Mouse (Mus musculus) kidney, embryonic 14.5 days (tissue): ENCODE results near the gene Tab3. TPM values are rescaled to one million over a fixed set of nuclear protein-coding genes. Genes with fewer than 3 reads are reported as not detected.
A peak's percentile ranks its signal among the peaks of the same experiment; 100 is the strongest.

Source experiments
- ATAC-seq: fragments of 200-750 bp; cut with Nextera tagmentation; 2 replicates; pipeline ENCODE4 v1.8.0; 2017; ENCODE audit warnings: moderate number of reproducible peaks, mild to moderate bottlenecking, moderate TSS enrichment, moderate library complexity; ENCODE audit not compliant: low FRiP score, low TSS enrichment
- H3K27ac ChIP-seq: fragments of 300-500 bp; sonication (generic); 2 replicates; pipeline ENCODE4 v1.5.1; 2014; ENCODE audit warnings: low read depth, mild to moderate bottlenecking, low read length, moderate library complexity, mixed read lengths
- H3K27me3 ChIP-seq: fragments of 300-500 bp; sonication (generic); 2 replicates; pipeline ENCODE4 v1.6.1; 2014; ENCODE audit warnings: mild to moderate bottlenecking, low read length; ENCODE audit not compliant: control insufficient read depth, insufficient read depth
- H3K36me3 ChIP-seq: fragments of 300-500 bp; sonication (generic); 2 replicates; pipeline ENCODE4 v1.6.1; 2014; ENCODE audit warnings: low read length, mixed read lengths; ENCODE audit not compliant: control insufficient read depth, insufficient read depth
- H3K4me1 ChIP-seq: fragments of 300-500 bp; sonication (generic); 2 replicates; pipeline ENCODE4 v1.6.1; 2014; ENCODE audit warnings: low read length, mixed read lengths; ENCODE audit not compliant: control insufficient read depth, insufficient read depth
- H3K4me2 ChIP-seq: fragments of 300-500 bp; sonication (generic); replicated peaks from 2 replicates; pipeline ENCODE4 v1.6.1; 2014; ENCODE audit warnings: low read depth, mild to moderate bottlenecking, low read length
- H3K4me3 ChIP-seq: fragments of 300-500 bp; sonication (generic); 2 replicates; pipeline ENCODE4 v1.5.1; 2014; ENCODE audit warnings: mild to moderate bottlenecking, low read length
- H3K9ac ChIP-seq: fragments of 300-500 bp; sonication (generic); 2 replicates; pipeline ENCODE4 v1.6.1; 2014; ENCODE audit warnings: low read depth, mild to moderate bottlenecking, low read length, moderate library complexity
- H3K9me3 ChIP-seq: fragments of 300-500 bp; sonication (generic); 2 replicates; pipeline ENCODE4 v1.6.1; 2016; ENCODE audit warnings: low read length; ENCODE audit not compliant: control insufficient read depth
- WGBS: fragments of 180-500 bp; shearing (Covaris S2); extraction: QIAGEN DNeasy Blood & Tissue Kit; methylation state at CpG from one replicate; pipeline ENCODE4 v1.1.7; 2014; 5-methylcytosine and 5-hydroxymethylcytosine counted together
- polyA plus RNA-seq: library from polyadenylated mRNA; unstranded; fragments of >200 nt; fragmentation: Nextera tagmentation; extraction: Ambion mirVana; gene quantifications from 2 replicates; pipeline ENCODE4 v1.2.1, GENCODE M21; 2014

The Tab3 gene
- polyA plus RNA-seq = 4.1 and 4.3 TPM in 2 replicates

DNA sequence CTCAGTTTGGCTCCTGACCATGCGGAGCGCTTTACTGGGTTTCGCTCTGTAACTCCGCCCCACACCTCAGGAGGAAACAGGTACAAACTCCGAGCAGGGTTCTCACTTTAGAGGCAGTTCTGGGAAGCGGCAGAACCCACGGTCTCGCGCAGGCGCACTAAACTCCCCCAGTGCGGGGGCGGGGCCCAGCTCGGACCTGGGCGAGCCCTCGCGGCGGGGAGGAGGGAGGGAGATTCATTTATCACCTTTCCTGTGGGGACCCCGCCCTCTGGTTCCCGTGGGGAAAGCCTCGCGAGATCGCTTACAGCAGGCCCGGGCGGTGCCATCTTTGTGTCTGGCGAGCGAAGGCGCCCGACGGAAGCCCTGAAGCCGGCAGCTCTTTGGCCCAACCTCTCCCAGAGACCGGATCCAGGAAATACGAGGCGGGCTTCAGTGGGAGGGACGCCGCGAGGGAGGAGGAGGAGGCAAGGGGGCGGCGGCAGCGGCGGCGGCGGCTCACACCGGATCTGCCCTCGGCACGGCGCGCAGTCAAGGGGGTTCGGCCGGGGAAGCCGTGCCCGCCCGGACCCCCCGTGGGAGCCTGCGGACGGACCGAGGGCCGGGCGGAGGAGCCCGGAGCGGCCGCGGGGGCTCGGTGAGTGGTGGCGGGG lies at the start of gene Tab3:
Tab3 (plus strand) TSS at position 491 of the 650 bp plus-strand sequence.
- H3K27ac ChIP-seq = no peak within 1 kb of the TSS

GRCm38 (mm10) chrX:85525545-85525944 lies 48.3 kb upstream of the Tab3 start:
- 57% methylated on average over 1 of the region's 1 CpGs for WGBS
- H3K9ac ChIP-seq = no peak overlapping the region
- H3K27ac ChIP-seq = no peak overlapping the region
- H3K27me3 ChIP-seq = no peaks in the 10 kb centered on the region
- no peaks in the 10 kb centered on the region for H3K9me3 ChIP-seq
- no peaks in the 10 kb centered on the region for H3K36me3 ChIP-seq
- H3K4me2 ChIP-seq = no peak overlapping the region
- no peak for ATAC-seq
- no peak overlapping the region for H3K4me3 ChIP-seq
- H3K4me1 ChIP-seq = no peaks in the 10 kb centered on the region

More for the DNA sequence above, at the start of gene Tab3:
- H3K36me3 ChIP-seq = no peaks in the 10 kb centered on the region
- H3K4me2 ChIP-seq = peak within 1 kb of the TSS; percentile 50
- no peaks in the 10 kb centered on the region for H3K9me3 ChIP-seq
- no peaks in the 10 kb centered on the region for H3K4me1 ChIP-seq
- ATAC-seq = peak; percentile 99
- peak within 1 kb of the TSS; percentile 71 for H3K9ac ChIP-seq
- H3K4me3 ChIP-seq = peak within 1 kb of the TSS; percentile 57
- H3K27me3 ChIP-seq = no peaks in the 10 kb centered on the region
- WGBS = 24% methylated on average over 61 of the region's 64 CpGs

GRCm38 (mm10) chrX:85526263-85527019 lies 47.4 kb upstream of the Tab3 start:
- WGBS = 71% methylated on average over 5 of the region's 5 CpGs
- no peak for ATAC-seq
- Histone ChIP-seq H3K27ac (no peak overlapping the region), H3K9ac (no peak overlapping the region), H3K9me3 (no peaks in the 10 kb centered on the region), H3K4me3 (no peak overlapping the region), H3K36me3 (no peaks in the 10 kb centered on the region), H3K4me2 (no peak overlapping the region), H3K27me3 (no peaks in the 10 kb centered on the region), H3K4me1 (no peaks in the 10 kb centered on the region)

DNA sequence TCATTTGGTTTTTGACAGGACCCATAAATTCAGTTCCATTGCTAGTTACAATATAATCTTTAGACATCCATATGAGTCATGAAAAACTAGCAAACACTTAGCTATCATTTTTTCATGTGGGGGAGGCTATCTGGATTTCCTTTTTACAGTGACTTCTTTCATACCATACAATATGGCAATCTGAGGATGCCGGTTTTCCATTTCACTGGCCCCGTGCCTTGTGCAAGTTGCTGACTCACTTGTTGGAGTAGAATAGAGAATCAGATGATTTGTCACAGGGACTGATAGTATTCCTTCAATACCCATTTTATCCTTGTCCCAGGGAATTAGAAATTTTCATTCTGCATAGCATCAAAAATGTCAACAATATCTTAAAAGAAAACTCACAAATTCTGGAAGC lies 14.9 kb upstream of the Tab3 start:
- Histone ChIP-seq H3K4me1 (no peaks in the 10 kb centered on the region), H3K4me2 (no peak overlapping the region), H3K27me3 (0 out of 2 replicates have a peak, but pooled peaks cover 2% of the 10 kb centered on the region), H3K9ac (no peak overlapping the region), H3K27ac (no peak overlapping the region), H3K9me3 (no peaks in the 10 kb centered on the region), H3K4me3 (no peak overlapping the region), H3K36me3 (no peaks in the 10 kb centered on the region)
- no peak for ATAC-seq
- 82% methylated on average over 2 of the region's 2 CpGs for WGBS

DNA sequence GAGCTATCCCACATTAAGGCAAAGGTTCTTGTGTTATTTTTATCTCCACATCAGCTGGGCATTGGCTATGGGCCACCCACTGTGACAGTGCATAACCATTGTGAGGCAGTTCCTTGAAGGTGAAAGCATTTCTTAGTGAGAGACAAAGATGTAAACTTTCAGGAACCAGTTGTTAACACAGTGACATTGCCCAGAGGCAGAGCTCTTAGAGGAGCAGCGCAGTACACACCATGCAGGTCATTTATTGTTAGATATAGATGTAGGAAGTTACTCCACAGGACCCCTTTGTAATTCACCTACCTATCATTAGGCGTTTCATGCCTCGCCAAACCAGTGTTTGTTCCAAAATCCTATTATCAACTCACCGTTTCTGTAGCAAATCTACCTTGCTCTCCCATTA lies 7.6 kb upstream of the Tab3 start:
- H3K9ac ChIP-seq = no peak overlapping the region
- no peak overlapping the region for H3K27ac ChIP-seq
- 0 out of 2 replicates have a peak, but pooled peaks cover 2% of the 10 kb centered on the region for H3K27me3 ChIP-seq
- H3K36me3 ChIP-seq = no peaks in the 10 kb centered on the region
- 89% methylated on average over 4 of the region's 4 CpGs for WGBS
- no peak overlapping the region for H3K4me3 ChIP-seq
- no peak for ATAC-seq
- H3K4me2 ChIP-seq = no peak overlapping the region
- H3K9me3 ChIP-seq = no peaks in the 10 kb centered on the region
- no peaks in the 10 kb centered on the region for H3K4me1 ChIP-seq

DNA sequence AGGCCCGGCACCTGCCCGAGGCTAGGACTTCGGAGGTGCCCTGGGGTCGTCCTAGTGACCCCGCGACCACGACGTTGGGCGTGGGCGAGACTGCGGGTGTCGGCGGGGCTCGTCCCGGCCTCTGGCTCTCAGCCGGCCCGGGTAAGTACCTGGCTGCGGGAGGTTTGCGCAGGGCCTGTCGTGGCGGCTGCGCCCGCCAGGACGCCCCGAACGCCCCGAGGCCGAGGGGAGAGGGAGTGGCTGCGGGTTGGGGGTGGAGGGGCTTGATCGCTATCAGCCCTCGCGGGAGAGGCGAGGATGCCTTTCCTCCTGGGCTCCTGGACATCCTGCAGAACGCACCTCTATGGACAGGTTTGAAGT lies 340 bp downstream of the Tab3 start:
- no peaks in the 10 kb centered on the region for H3K4me1 ChIP-seq
- WGBS = 17% methylated on average over 26 of the region's 34 CpGs

GRCm38 (mm10) chrX:85576310-85576709 lies 2.5 kb downstream of the Tab3 start:
- no peak overlapping the region for H3K4me2 ChIP-seq
- WGBS = 51% methylated on average over 6 of the region's 6 CpGs
- no peak for ATAC-seq

More for the DNA sequence above, 340 bp downstream of the Tab3 start:
- Histone ChIP-seq H3K27me3 (no peaks in the 10 kb centered on the region), H3K9ac (peak overlapping the region; percentile 71), H3K4me2 (peak overlapping the region; percentile 50), H3K4me3 (peak overlapping the region; percentile 57), H3K9me3 (no peaks in the 10 kb centered on the region), H3K27ac (no peak overlapping the region), H3K36me3 (no peaks in the 10 kb centered on the region)
- ATAC-seq = peak; percentile 73

DNA sequence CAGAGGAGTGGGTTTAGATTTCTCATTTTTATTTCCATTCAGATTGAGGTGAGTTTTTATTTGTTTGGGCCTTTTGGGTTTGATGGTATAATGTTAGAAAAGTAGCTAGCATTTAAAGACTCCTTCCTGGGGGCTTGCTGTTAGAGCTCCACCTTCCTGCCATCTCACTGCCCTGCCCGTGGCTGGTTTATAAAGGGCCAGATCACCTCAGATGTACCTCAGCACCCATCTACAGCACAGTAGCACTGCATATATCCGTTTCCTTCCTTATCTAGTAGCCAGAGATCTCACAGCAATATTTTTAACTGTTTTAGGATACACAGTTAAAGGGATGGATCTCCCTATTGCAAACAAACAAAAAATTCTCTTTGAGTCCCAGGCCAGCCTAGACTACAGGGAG lies 6.9 kb downstream of the Tab3 start:
- no peaks in the 10 kb centered on the region for H3K36me3 ChIP-seq
- no peaks in the 10 kb centered on the region for H3K9me3 ChIP-seq
- H3K4me1 ChIP-seq = no peaks in the 10 kb centered on the region
- ATAC-seq = no peak
- WGBS = 57% methylated on average over 2 of the region's 2 CpGs
- no peaks in the 10 kb centered on the region for H3K27me3 ChIP-seq
- H3K4me3 ChIP-seq = no peak overlapping the region
- H3K4me2 ChIP-seq = no peak overlapping the region
- no peak overlapping the region for H3K27ac ChIP-seq
- no peak overlapping the region for H3K9ac ChIP-seq

More at GRCm38 (mm10) chrX:85576310-85576709, 2.5 kb downstream of the Tab3 start:
- no peaks in the 10 kb centered on the region for H3K4me1 ChIP-seq
- no peaks in the 10 kb centered on the region for H3K27me3 ChIP-seq
- H3K9me3 ChIP-seq = no peaks in the 10 kb centered on the region
- H3K27ac ChIP-seq = no peak overlapping the region
- no peak overlapping the region for H3K9ac ChIP-seq
- H3K4me3 ChIP-seq = no peak overlapping the region
- no peaks in the 10 kb centered on the region for H3K36me3 ChIP-seq

- Histone ChIP-seq H3K9ac (no peak overlapping the region), H3K27ac (no peak overlapping the region), H3K4me3 (no peak overlapping the region), H3K4me2 (no peak overlapping the region), H3K4me1 (no peaks in the 10 kb centered on the region), H3K36me3 (no peaks in the 10 kb centered on the region), H3K9me3 (no peaks in the 10 kb centered on the region), H3K27me3 (no peaks in the 10 kb centered on the region)
- 93% methylated on average over 1 of the region's 1 CpGs for WGBS
- no peak for ATAC-seq
Measured at GRCm38 (mm10) chrX:85582517-85582916, 8.7 kb downstream of the Tab3 start.
